Mouse (Mus musculus) ES-Bruce4 (cell line): ENCODE data around the gene Dync1li2. TPM values are rescaled to one million over a fixed set of nuclear protein-coding genes. Genes with fewer than 3 reads are reported as not detected.
A peak's percentile ranks its signal among the peaks of the same experiment; 100 is the strongest.

Experiments used
- H3K27ac ChIP-seq: 2 replicates; pipeline ENCODE4 v1.5.1; 2012; ENCODE audit warnings: low read length, inconsistent platforms; ENCODE audit not compliant: insufficient read depth
- H3K27me3 ChIP-seq: 2 replicates; pipeline ENCODE4 v1.6.1; 2012; ENCODE audit warnings: mild to moderate bottlenecking, low read length, inconsistent platforms; ENCODE audit not compliant: control insufficient read depth, poor library complexity, insufficient read depth, severe bottlenecking
- H3K36me3 ChIP-seq: 2 replicates; pipeline ENCODE4 v1.6.1; 2012; ENCODE audit warnings: inconsistent platforms, mild to moderate bottlenecking, low read length, moderate library complexity; ENCODE audit not compliant: control insufficient read depth, poor library complexity, insufficient read depth, severe bottlenecking
- H3K4me1 ChIP-seq: one replicate; pipeline ENCODE4 v1.8.1; 2011; ENCODE audit warnings: low read length; ENCODE audit not compliant: control insufficient read depth, insufficient read depth
- H3K4me3 ChIP-seq: 2 replicates; pipeline ENCODE4 v1.5.1; 2011; ENCODE audit warnings: low read depth, mild to moderate bottlenecking, low read length
- H3K9ac ChIP-seq: 2 replicates; pipeline ENCODE4 v1.6.1; 2012; ENCODE audit warnings: low read depth, mild to moderate bottlenecking, inconsistent platforms; ENCODE audit not compliant: poor library complexity, severe bottlenecking
- H3K9me3 ChIP-seq: replicated peaks from 2 replicates; pipeline ENCODE4 v1.6.1; 2012; ENCODE audit warnings: mild to moderate bottlenecking, low read length, inconsistent platforms; ENCODE audit not compliant: control insufficient read depth, poor library complexity, insufficient read depth, severe bottlenecking
- CTCF ChIP-seq: IDR thresholded peaks from one replicate; pipeline ENCODE4 v1.8.1; 2011; ENCODE audit warnings: low read depth, low read length
- EP300 ChIP-seq: IDR thresholded peaks from 2 replicates; pipeline ENCODE4 v1.6.1; 2011; ENCODE audit warnings: low read depth, low read length; ENCODE audit not compliant: insufficient read depth
- POLR2A ChIP-seq: IDR thresholded peaks from one replicate; pipeline ENCODE4 v1.8.1; 2011; ENCODE audit warnings: low read length; ENCODE audit not compliant: insufficient read depth
- polyA plus RNA-seq: library from polyadenylated mRNA; stranded (reverse); fragments of >200 nt; gene quantifications from 2 replicates; pipeline ENCODE4 v1.2.4, GENCODE M21; 2011; ENCODE audit warnings: low read depth; ENCODE audit not compliant: missing spikeins, insufficient read depth, insufficient read length

The Dync1li2 gene
- polyA plus RNA-seq, 1 experiment: 43.2 TPM

- TF ChIP-seq POLR2A (no peak), EP300 (no peak), CTCF (no peak)
- Histone ChIP-seq H3K27ac (no peak overlapping the region), H3K27me3 (no peaks in the 10 kb centered on the region), H3K9me3 (no peaks in the 10 kb centered on the region), H3K9ac (no peak overlapping the region), H3K36me3 (no peaks in the 10 kb centered on the region), H3K4me1 (no peaks in the 10 kb centered on the region), H3K4me3 (no peak overlapping the region)
Observed at GRCm38 (mm10) chr8:104412805-104413532, 29.9 kb downstream of the Dync1li2 start.

GRCm38 (mm10) chr8:104411972-104412371 lies 30.9 kb downstream of the Dync1li2 start:
- no peaks in the 10 kb centered on the region for H3K36me3 ChIP-seq
- H3K4me3 ChIP-seq: no peak overlapping the region
- no peak overlapping the region for H3K27ac ChIP-seq
- H3K27me3 ChIP-seq: no peaks in the 10 kb centered on the region
- no peaks in the 10 kb centered on the region for H3K4me1 ChIP-seq
- H3K9me3 ChIP-seq: no peaks in the 10 kb centered on the region
- H3K9ac ChIP-seq: no peak overlapping the region
- TF ChIP-seq EP300 (no peak), CTCF (no peak), POLR2A (no peak)

- Histone ChIP-seq H3K9ac (no peak overlapping the region), H3K36me3 (no peaks in the 10 kb centered on the region), H3K4me1 (no peaks in the 10 kb centered on the region), H3K4me3 (no peak overlapping the region), H3K9me3 (no peaks in the 10 kb centered on the region), H3K27ac (no peak overlapping the region), H3K27me3 (no peaks in the 10 kb centered on the region)
- TF ChIP-seq EP300 (no peak), CTCF (no peak), POLR2A (no peak)
Observed at GRCm38 (mm10) chr8:104411468-104411867, 31.4 kb downstream of the Dync1li2 start.

GRCm38 (mm10) chr8:104410628-104411273 lies 32.1 kb downstream of the Dync1li2 start:
- Histone ChIP-seq H3K4me1 (no peaks in the 10 kb centered on the region), H3K27ac (0 out of 2 replicates have a peak overlapping the region, but pooled peaks have one; percentile 4), H3K9ac (no peak overlapping the region), H3K27me3 (no peaks in the 10 kb centered on the region), H3K9me3 (no peaks in the 10 kb centered on the region), H3K4me3 (no peak overlapping the region), H3K36me3 (no peaks in the 10 kb centered on the region)
- TF ChIP-seq CTCF (no peak), POLR2A (no peak), EP300 (no peak)

GRCm38 (mm10) chr8:104408328-104409110 lies 34.3 kb downstream of the Dync1li2 start:
- H3K27ac ChIP-seq: no peak overlapping the region
- no peak overlapping the region for H3K9ac ChIP-seq
- H3K4me1 ChIP-seq: no peaks in the 10 kb centered on the region
- no peak overlapping the region for H3K4me3 ChIP-seq
- H3K9me3 ChIP-seq: no peaks in the 10 kb centered on the region
- no peaks in the 10 kb centered on the region for H3K27me3 ChIP-seq
- no peaks in the 10 kb centered on the region for H3K36me3 ChIP-seq
- TF ChIP-seq CTCF (no peak), EP300 (no peak), POLR2A (no peak)
